Mouse (Mus musculus) midbrain, embryonic 16.5 days (tissue): Measurements from ENCODE around the gene Nr1d1. TPM values are rescaled to one million over a fixed set of nuclear protein-coding genes. Genes with fewer than 3 reads are reported as not detected.

Source experiments
- ATAC-seq: fragments of 200-750 bp; cut with Nextera tagmentation; 2 replicates; pipeline ENCODE4 v1.8.0; 2017; ENCODE audit warnings: moderate TSS enrichment
- H3K27ac ChIP-seq: fragments of 300-500 bp; sonication (generic); 2 replicates; pipeline ENCODE4 v1.5.1; 2014; ENCODE audit warnings: mild to moderate bottlenecking, low read length, mixed read lengths
- H3K27me3 ChIP-seq: fragments of 300-500 bp; sonication (generic); 2 replicates; pipeline ENCODE4 v1.6.1; 2014; ENCODE audit warnings: low read depth, low read length, mixed read lengths; ENCODE audit not compliant: control insufficient read depth, insufficient read depth
- H3K36me3 ChIP-seq: fragments of 300-500 bp; sonication (generic); 2 replicates; pipeline ENCODE4 v1.6.1; 2014; ENCODE audit warnings: mild to moderate bottlenecking, low read length, moderate library complexity, mixed read lengths; ENCODE audit not compliant: control insufficient read depth, insufficient read depth
- H3K4me1 ChIP-seq: fragments of 300-500 bp; sonication (generic); 2 replicates; pipeline ENCODE4 v1.6.1; 2014; ENCODE audit warnings: mild to moderate bottlenecking, low read length, mixed read lengths; ENCODE audit not compliant: control insufficient read depth, insufficient read depth
- H3K4me2 ChIP-seq: fragments of 300-500 bp; sonication (generic); 2 replicates; pipeline ENCODE4 v1.6.1; 2014; ENCODE audit warnings: mild to moderate bottlenecking, low read length, mixed read lengths
- H3K4me3 ChIP-seq: fragments of 300-500 bp; sonication (generic); 2 replicates; pipeline ENCODE4 v1.5.1; 2014; ENCODE audit warnings: low read depth, mild to moderate bottlenecking, low read length, moderate library complexity, mixed read lengths
- H3K9ac ChIP-seq: fragments of 300-500 bp; sonication (generic); 2 replicates; pipeline ENCODE4 v1.6.1; 2014; ENCODE audit warnings: low read depth, low read length, mixed read lengths
- H3K9me3 ChIP-seq: fragments of 300-500 bp; sonication (generic); replicated peaks from 2 replicates; pipeline ENCODE4 v1.6.1; 2014; ENCODE audit warnings: mild to moderate bottlenecking, low read length, mixed read lengths; ENCODE audit not compliant: control insufficient read depth, poor library complexity, severe bottlenecking
- WGBS: fragments of 180-500 bp; shearing (Covaris S2); extraction: QIAGEN DNeasy Blood & Tissue Kit; methylation state at CpG from one replicate; pipeline ENCODE4 v1.1.7; 2014; 5-methylcytosine and 5-hydroxymethylcytosine counted together
- polyA plus RNA-seq: library from polyadenylated mRNA; unstranded; fragments of >200 nt; fragmentation: Nextera tagmentation; extraction: Ambion mirVana; gene quantifications from 2 replicates; pipeline ENCODE4 v1.2.1, GENCODE M21; 2015

Gene Nr1d1
- polyA plus RNA-seq, 1 experiment from 2014 or later: 5.2 TPM

DNA sequence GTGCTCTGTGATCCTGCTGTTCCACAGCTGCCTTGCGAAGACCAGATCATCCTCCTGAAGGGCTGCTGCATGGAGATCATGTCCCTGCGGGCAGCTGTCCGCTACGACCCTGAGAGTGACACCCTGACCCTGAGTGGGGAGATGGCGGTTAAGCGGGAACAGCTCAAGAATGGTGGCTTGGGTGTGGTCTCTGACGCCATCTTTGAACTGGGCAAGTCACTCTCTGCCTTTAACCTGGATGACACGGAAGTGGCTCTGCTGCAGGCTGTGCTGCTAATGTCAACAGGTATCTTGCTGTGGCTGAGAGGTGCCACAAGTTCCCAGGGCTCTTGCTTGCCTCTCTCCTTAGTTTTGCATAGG, 11.7 kb downstream of the Nr1d1 start:
- Histone ChIP-seq H3K36me3 (peaks cover 43% of the 10 kb centered on the region), H3K4me1 (peaks cover 31% of the 10 kb centered on the region), H3K4me2 (no peak overlapping the region), H3K27me3 (no peaks in the 10 kb centered on the region), H3K9me3 (no peaks in the 10 kb centered on the region), H3K27ac (no peak overlapping the region), H3K4me3 (no peak overlapping the region), H3K9ac (no peak overlapping the region)
- ATAC-seq: no peak
- whole genome bisulfite sequencing: 86% methylated on average over 8 of the region's 8 CpGs

DNA sequence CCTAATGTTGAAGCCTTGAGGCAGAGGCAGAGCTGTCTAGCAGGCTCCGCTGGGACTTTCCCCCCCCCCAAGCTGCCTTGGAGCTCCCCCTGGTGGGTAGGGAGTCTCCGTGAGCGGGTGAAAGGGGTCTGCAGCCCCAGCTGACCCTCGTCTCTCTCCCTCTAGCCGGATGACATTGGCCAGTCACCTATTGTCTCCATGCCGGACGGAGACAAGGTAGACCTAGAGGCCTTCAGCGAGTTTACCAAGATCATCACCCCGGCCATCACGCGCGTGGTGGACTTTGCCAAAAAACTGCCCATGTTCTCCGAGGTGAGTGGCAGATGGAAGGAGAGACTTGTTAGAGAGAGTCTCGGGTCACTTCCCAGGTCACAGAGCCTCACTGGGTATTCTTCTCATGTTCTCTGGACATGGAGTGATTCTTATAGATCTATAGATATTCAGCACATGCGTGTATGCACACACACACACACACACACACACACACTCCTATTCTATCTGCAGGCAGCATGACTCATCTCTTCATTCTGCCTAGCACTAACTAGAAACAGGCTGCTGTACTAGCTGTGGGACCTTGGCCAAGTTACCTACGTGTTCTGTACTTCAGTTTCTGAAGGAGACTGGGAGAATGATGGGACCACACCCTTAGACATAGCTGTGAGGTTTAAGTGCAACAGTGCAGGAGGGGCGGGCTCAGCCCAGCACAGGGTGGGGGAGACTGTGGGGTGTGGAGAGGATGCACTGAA, 12.2 kb downstream of the Nr1d1 start:
- Histone ChIP-seq H3K9ac (no peak overlapping the region), H3K27ac (no peak overlapping the region), H3K4me3 (no peak overlapping the region), H3K27me3 (no peaks in the 10 kb centered on the region), H3K36me3 (peaks cover 39% of the 10 kb centered on the region), H3K4me2 (no peak overlapping the region), H3K9me3 (no peaks in the 10 kb centered on the region), H3K4me1 (peaks cover 26% of the 10 kb centered on the region)
- ATAC-seq: no peak
- WGBS: 69% methylated on average over 17 of the region's 17 CpGs

DNA sequence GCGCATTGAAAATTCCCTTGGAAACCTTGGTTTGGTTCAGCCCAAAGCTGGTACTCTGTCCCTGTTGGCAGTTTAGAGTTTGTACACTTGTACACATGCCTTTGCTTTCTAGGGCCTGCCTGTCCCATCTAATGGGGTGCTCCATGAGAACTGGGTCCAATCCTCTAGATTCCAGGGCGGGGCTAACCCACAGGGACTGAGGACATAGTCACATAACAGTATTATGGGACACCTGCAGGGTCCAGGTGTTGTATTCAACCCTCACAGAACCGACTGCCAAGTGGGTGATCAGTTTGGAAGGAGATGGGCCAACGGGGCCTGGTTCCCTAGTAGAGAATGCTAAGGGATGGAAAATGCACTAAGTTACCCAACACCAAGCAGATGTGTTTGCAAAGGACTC, 13.2 kb downstream of the Nr1d1 start:
- no peak overlapping the region for H3K27ac ChIP-seq
- WGBS: 92% methylated on average over 4 of the region's 4 CpGs
- peaks cover 17% of the 10 kb centered on the region for H3K4me1 ChIP-seq
- no peak for ATAC-seq
- no peaks in the 10 kb centered on the region for H3K27me3 ChIP-seq
- no peaks in the 10 kb centered on the region for H3K9me3 ChIP-seq
- H3K9ac ChIP-seq: no peak overlapping the region
- H3K36me3 ChIP-seq: peaks cover 47% of the 10 kb centered on the region
- no peak overlapping the region for H3K4me2 ChIP-seq
- no peak overlapping the region for H3K4me3 ChIP-seq

DNA sequence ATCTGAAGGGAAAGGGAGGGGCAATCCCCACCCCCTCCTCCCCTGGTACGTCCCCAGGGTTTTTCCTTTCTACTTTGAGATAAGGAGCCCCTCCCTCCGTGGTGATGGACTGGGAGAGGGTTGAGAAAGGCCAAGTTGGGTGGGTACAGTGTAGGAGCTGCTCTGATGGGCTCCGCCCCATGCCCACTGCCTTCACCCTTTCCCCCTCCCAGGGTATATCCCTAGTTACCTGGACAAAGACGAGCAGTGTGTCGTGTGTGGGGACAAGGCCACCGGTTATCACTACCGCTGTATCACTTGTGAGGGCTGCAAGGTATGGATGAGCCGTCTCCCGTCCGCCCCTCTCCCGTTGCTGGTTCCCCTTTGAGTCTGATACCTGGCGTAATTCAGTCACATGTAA, 18.4 kb downstream of the Nr1d1 start:
- no peaks in the 10 kb centered on the region for H3K27me3 ChIP-seq
- no peak overlapping the region for H3K4me2 ChIP-seq
- no peak overlapping the region for H3K27ac ChIP-seq
- 92% methylated on average over 12 of the region's 12 CpGs for WGBS
- H3K9me3 ChIP-seq: no peaks in the 10 kb centered on the region
- no peak overlapping the region for H3K9ac ChIP-seq
- no peak overlapping the region for H3K4me3 ChIP-seq
- ATAC-seq: no peak
- H3K36me3 ChIP-seq: peaks cover 40% of the 10 kb centered on the region
- H3K4me1 ChIP-seq: peaks cover 31% of the 10 kb centered on the region

DNA sequence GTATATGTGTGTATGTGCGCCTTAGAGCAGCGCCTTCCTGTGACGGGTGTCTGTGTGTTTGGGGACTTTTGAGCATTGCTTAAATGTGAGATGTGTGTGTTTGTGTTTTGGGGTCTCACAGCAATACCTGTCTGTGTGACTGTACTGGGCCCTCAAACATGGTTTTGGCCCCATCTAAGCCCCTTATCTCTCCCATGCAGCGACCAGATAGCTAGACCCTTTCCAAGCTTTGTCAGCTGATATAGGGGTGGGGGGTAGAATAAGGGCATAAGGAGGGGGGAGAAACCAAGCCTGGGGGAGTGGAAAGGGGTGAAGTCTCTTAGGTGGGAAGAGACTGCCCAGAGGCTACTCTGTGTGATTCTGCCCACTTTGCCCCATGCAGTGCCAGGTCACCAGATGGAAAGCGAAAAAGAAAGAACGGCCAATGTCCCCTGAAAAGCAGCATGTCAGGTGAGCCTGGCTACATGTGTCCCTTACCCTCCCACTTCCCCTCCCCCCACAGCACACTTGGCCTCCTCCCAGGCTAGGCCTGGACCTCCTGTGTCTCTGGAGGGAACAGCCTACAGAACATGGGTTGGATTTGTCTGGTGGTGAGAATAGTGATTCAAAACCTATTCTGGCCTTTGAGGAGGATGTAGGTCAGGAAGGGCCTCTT, 19.3 kb downstream of the Nr1d1 start:
- Histone ChIP-seq H3K9ac (no peak overlapping the region), H3K27me3 (no peaks in the 10 kb centered on the region), H3K27ac (no peak overlapping the region), H3K9me3 (no peaks in the 10 kb centered on the region), H3K4me1 (peaks cover 40% of the 10 kb centered on the region), H3K4me2 (no peak overlapping the region), H3K4me3 (no peak overlapping the region), H3K36me3 (peaks cover 35% of the 10 kb centered on the region)
- no peak for ATAC-seq
- WGBS: 91% methylated on average over 6 of the region's 6 CpGs

DNA sequence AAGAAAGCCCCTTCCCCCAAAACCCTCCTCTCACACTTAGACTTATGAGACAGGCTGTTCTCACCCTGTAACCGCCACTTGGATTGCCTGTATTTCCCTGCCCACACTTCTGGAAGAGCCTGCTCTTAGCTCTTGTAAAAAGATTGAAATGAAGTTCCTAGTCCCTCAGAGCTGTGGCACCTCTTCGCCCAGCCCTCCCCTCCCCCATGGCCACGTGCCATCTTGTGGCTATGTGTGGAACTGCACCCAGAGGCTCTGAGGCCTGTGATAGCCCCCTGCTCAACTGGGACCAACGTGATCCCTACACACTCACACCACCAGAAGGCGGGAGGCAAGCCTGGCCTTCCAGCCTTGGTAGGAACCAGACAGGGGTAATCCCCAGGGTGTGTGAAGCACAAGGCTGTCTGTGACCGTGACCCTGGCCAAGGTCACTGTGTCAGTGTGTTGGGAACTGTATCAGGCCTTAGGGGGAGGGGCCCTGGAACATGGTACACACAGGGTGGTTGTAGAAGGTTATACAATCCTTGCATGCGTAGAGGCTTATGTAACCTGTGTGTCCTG, 20.4 kb downstream of the Nr1d1 start:
- no peaks in the 10 kb centered on the region for H3K27me3 ChIP-seq
- WGBS: 21% methylated on average over 7 of the region's 7 CpGs
- no peak overlapping the region for H3K4me3 ChIP-seq
- no peak overlapping the region for H3K4me2 ChIP-seq
- H3K4me1 ChIP-seq: peaks cover 52% of the 10 kb centered on the region
- no peak for ATAC-seq
- peaks cover 29% of the 10 kb centered on the region for H3K36me3 ChIP-seq
- H3K9me3 ChIP-seq: no peaks in the 10 kb centered on the region
- H3K9ac ChIP-seq: no peak overlapping the region
- peak overlapping the region; percentile 55 for H3K27ac ChIP-seq

DNA sequence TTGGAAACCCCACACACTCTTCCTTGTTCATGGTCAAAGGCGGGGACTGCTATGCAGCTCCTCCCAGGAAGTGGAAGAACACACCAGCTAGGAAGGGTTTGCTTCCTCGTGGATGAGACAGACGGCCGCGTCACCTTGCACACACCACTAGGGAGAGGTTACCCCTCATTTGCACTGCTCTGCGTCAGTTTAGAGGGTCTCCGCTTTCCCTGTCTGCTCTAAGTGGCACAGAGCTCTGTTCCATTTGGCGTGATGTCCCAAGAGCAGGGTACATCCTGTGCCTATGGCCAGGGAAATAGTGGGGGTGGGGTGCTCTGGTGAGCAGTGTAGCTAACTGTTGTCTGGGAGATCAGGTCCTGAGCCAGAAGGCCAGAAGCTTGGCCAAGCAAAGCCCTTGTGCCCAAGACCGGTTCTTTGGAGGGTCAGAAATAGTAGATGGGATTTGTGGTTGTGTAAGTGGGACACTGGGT, 20.9 kb downstream of the Nr1d1 start:
- Histone ChIP-seq H3K27ac (peak overlapping the region; percentile 55), H3K4me3 (no peak overlapping the region), H3K4me1 (peaks cover 57% of the 10 kb centered on the region), H3K4me2 (no peak overlapping the region), H3K9me3 (no peaks in the 10 kb centered on the region), H3K27me3 (no peaks in the 10 kb centered on the region), H3K9ac (no peak overlapping the region), H3K36me3 (peaks cover 29% of the 10 kb centered on the region)
- no peak for ATAC-seq
- WGBS: 74% methylated on average over 9 of the region's 9 CpGs

DNA sequence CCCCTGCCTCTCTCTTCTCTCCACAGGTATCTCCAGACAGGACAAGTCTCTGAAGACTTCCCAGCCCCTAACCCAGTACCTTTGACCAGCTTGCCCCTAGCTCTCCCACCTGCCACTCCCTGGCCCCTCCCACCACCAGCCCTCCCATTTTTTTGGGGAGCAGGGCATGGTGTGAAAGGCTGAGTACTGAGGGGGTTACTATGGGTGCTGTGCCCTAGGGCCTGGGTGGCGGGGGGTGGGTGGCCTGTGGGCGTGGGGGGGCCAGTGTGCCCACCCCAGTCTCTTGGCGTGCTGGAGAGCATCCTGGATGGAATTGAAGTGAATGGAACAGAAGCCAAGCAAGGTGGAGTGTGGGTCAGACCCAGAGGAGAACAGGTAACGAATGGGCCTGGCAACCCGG, 21.9 kb downstream of the Nr1d1 start:
- H3K4me2 ChIP-seq: no peak overlapping the region
- ATAC-seq: no peak
- no peak overlapping the region for H3K4me3 ChIP-seq
- H3K36me3 ChIP-seq: peaks cover 29% of the 10 kb centered on the region
- H3K4me1 ChIP-seq: peaks cover 66% of the 10 kb centered on the region
- H3K9me3 ChIP-seq: no peaks in the 10 kb centered on the region
- no peaks in the 10 kb centered on the region for H3K27me3 ChIP-seq
- 0 out of 2 replicates have a peak overlapping the region, but pooled peaks have one; percentile 16 for H3K9ac ChIP-seq
- H3K27ac ChIP-seq: no peak overlapping the region; the same call in 1 of the 2 replicates
- WGBS: 90% methylated on average over 5 of the region's 5 CpGs

DNA sequence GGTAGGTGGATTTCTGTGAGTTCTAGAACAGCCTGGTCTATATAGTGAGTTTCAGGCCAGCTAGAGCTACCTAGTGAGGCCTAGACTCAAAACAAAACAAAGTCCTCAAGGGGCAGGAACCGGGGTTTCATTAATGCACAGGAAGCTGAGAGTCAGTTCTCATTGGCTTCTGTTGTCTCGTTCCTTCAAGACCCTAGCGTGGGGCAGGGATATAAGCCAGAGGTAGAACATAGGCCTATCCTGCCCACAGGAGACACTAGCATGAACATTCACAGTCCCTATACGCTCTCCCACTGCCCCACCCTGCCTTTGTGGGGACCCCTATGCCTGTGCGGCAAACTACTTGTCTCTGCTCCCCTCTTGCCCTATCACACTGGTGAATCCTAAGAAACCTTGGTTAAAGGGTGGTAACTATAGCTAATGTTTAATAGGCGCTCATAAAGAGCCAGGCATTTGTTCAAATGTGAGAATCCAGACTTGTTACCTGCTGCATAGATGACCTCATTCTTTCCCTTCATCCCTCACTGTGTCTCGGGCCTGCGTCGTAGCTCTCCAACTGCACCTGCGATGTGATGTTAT, 22.5 kb downstream of the Nr1d1 start:
- H3K4me1 ChIP-seq: peaks cover 72% of the 10 kb centered on the region
- H3K9ac ChIP-seq: 0 out of 2 replicates have a peak overlapping the region, but pooled peaks have one; percentile 11
- H3K27me3 ChIP-seq: no peaks in the 10 kb centered on the region
- no peak overlapping the region for H3K4me3 ChIP-seq
- peak overlapping the region; percentile 97; the same call in 1 of the 2 replicates for H3K27ac ChIP-seq
- 88% methylated on average over 10 of the region's 10 CpGs for WGBS
- no peak overlapping the region for H3K4me2 ChIP-seq
- no peak for ATAC-seq
- peaks cover 27% of the 10 kb centered on the region for H3K36me3 ChIP-seq
- H3K9me3 ChIP-seq: no peaks in the 10 kb centered on the region
